Mouse (Mus musculus): ENCODE measurements around the gene Adgrg1.

Gene Adgrg1

GRCm38 (mm10) chr8:94973786-94974185 is 765 bp upstream of the Adgrg1 start:
- intact Hi-C loops (cut with DNase I) = no loop called here

DNA sequence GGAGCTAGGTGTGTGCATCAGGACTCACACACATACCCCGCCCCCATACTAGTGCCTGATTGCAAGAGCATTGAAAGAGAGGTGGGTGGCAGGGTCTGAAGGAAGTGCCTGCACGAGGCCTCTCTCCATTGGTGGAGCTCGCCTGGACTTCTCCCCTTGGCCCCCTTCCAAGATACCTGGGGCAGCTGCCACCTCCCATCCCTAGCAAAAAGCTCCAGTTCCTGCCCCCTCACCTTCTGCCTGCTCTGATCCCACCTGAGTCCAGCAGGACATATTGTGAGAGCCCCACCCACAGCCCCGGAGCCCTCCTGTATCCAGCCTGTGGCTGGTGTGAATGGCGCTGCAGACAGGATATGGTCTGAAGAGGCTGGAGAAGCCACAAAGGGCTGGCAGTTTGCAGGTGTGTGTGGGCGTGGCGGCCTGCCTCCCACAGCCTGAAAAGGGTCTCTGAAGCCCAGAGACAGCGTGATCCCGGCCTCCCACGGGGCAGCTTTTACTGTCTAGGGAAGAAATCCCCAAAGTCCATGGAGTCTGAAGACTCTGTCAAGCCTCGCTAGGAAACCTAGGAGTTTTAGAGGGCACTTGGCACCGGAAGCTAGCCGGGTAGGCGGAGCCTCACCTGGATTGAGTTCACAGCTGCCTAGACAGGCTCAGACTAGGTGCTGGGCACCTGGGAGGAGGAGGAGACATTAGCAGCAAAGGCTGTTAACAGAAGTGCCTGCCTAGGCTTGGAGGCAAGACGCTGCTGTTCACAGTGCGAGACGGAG is 2.3 kb downstream of the Adgrg1 start:
- intact Hi-C loops (cut with DNase I) = no loop called here

- intact Hi-C loops (cut with DNase I) = no loop called here
Observed at GRCm38 (mm10) chr8:94978131-94978530, 3.6 kb downstream of the Adgrg1 start.

DNA sequence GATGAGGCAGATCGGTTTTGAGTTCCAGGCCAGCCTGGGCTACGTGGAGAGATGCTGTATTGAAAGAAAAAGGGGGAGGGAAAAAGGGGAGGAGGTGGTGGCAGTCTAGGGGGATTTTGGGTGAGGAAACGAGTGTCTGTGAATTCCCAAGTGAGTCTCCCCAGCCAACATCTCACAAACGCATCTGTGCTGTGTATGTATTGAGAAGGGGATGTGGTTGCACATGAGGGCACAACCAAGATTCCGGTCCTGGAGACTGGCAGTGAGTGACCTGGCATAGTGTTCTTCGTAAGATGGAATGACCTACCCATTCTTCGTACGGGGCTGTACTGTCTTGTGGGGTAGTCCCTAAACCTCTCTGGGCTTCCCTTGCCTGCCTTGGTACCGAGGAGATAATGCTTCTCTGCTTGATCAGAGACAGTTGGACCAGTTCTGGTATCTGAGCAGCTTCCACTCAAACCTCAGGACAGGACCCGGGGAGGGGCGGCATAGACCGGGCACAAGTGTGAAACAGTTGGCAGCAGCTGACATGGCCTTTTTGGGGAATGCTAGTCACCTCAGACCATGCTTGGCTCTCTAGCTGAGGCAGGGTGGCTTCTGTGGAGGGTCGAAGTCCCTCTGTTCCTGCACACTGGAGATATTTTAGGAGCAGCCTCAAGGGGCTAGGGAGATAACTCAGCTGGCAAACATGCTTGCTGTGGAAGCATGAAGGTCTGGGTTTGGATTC is 4.2 kb downstream of the Adgrg1 start:
- intact Hi-C loops (cut with DNase I) = no loop called here

GRCm38 (mm10) chr8:94980176-94980575 is 5.6 kb downstream of the Adgrg1 start:
- intact Hi-C loops (cut with DNase I) = no loop called here

GRCm38 (mm10) chr8:94980976-94981375 is 6.4 kb downstream of the Adgrg1 start:
- intact Hi-C loops (cut with DNase I) = no loop called here

DNA sequence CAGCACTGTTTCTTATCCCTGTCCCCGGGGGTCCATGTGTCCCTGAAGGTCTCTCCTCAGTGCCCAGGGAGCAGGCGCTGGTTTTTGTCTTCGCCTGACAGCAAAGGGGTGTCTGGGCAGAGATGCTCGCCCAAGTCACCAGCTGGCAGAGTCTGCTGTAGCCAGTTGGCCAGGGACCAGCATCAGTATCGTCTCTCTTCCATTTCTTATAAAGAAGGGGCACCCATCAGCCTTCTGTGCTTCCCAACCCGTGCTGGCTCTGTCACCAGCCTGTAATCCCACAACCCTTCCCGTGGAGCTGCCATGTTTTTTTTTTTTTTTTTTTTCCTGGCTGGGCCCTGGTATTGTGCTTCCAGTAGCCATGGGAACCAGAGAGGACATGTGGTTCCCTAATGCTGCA is 7.3 kb downstream of the Adgrg1 start:
- intact Hi-C loops (cut with DNase I) = no loop called here

DNA sequence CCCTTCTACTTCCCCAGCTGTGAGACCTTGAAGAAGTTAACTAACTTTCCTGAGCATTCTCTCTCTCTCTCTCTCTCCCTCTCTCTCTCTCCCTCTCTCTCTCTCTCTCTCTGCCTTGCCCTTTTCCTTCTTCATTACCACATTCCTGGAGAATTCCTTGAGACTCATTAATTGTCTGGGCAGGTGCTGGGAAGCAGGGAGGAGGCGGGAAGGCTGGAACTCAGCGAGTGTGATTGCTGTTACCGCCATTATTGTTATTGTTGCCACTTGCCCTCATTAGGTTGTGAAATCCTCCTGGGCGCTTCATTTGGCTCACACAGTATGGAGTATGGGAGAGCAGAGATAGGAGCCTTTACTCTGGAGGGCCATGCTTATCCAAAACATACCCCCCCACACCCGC is 8.6 kb downstream of the Adgrg1 start:
- intact Hi-C loops (cut with DNase I) = no loop called here

DNA sequence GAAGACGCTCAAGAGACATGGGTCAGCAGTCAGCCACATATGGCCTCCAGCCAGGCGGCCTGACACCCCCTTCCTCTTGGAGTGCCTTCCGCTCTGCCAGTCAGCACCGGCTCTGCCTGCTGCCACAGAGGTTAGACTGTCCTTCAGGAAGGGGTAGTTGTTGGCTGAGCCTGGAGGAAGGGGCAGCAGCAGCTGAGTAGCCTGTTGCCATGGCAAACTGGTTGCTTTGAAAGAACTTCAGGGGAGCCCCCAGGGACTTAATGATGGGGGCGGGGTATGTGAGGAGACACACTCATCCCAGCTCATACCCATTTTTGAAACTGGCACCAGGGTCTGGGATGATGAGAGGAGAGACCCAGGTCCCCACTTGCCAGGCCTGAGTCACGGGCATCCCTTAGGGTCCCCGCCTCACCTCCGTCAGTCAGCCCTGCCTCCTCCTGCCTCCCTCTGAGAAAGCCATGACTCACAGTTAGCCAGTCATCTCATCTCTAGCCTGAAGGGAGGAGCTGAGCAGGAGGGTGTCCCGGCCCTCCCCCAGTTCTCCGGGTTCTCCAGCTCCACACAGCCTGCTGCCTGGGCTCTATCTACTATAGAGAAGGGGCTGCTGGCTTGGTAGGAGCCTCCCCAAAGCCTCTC is 9.4 kb downstream of the Adgrg1 start:
- intact Hi-C loops (cut with DNase I) = no loop called here

DNA sequence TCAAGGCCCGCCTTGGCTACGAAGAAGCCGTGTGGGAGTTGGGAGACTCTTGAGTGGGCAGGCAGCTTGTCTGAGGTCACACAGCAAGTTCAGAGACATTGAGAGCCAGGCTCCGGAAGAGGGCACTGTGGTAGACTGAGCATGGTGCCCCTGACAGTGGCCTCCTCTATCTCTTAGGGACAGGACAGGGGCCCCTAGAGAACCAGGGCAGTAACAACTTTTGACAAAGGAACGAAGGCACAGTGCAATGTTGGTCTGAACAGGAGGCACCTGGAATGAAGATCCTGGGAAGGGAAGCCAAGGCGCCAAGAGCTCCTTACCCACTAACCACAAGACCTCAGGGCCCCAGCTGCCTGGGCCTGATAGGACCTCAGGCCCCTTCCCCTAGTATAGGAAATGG is 10.5 kb downstream of the Adgrg1 start:
- intact Hi-C loops (cut with DNase I) = no loop called here

- intact Hi-C loops (cut with DNase I) = no loop called here
Observed at GRCm38 (mm10) chr8:94986676-94987075, 12.1 kb downstream of the Adgrg1 start.

GRCm38 (mm10) chr8:94987553-94987952 is 13.0 kb downstream of the Adgrg1 start:
- intact Hi-C loops (cut with DNase I) = no loop called here

GRCm38 (mm10) chr8:94988619-94989018 is 14.1 kb downstream of the Adgrg1 start:
- intact Hi-C loops (cut with DNase I) = no loop called here

DNA sequence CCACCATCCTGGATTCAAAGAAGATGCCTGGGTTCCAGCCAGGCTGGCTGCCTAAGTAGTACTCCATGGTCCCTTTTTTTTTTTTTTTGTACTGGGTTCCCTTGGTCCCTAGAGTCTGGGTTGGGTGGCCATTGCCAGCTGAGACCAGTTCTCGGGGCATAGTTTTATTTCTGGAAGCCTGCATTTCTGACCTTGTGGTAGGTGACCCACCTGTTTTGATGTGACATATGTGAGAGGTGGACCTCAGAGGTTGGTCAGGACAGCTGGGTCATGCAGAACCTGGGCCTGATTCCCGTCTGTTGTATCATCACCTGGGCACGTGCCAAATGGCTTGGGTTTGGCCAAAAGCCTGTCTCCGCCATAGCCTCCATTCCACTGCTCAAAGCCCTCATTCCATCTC is 15.2 kb downstream of the Adgrg1 start:
- intact Hi-C loops (cut with DNase I) = no loop called here

GRCm38 (mm10) chr8:94990598-94991453 is 16.3 kb downstream of the Adgrg1 start:
- intact Hi-C loops (cut with DNase I) = no loop called here

GRCm38 (mm10) chr8:94991454-94991994 is 17.0 kb downstream of the Adgrg1 start:
- intact Hi-C loops (cut with DNase I) = no loop called here

- intact Hi-C loops (cut with DNase I) = no loop called here
Observed at GRCm38 (mm10) chr8:94992010-94992409, 17.5 kb downstream of the Adgrg1 start.

DNA sequence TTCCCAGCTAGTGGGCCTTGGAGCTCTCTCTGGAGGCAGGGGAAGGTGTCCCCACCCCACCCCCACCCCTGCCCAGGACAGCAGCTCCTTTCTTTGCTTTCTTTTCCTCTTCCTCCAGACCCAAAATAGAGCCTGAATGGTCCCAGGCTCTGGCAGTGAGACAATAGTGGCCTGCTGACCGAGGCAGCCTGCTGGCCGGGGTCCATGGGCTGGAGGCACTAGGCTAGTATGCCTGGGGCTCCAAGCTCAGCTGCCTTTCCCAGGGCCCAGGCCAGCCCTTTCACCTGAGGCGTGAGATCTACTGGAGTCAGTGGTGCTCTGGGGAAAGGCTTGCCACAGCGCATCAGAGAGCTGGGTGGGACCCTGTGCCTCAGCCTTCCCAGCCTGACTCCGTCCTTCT is 18.0 kb downstream of the Adgrg1 start:
- intact Hi-C loops (cut with DNase I) = no loop called here

- intact Hi-C loops (cut with DNase I) = no loop called here
Observed at GRCm38 (mm10) chr8:94992996-94993724, 18.6 kb downstream of the Adgrg1 start.

- intact Hi-C loops (cut with DNase I) = no loop called here
Observed at GRCm38 (mm10) chr8:94994006-94994405, 19.5 kb downstream of the Adgrg1 start.

All from adrenal gland (tissue).